Mouse (Mus musculus): ENCODE data around the gene Gm45837. TPM values are rescaled to one million over a fixed set of nuclear protein-coding genes. Genes with fewer than 3 reads are reported as not detected.

The Gm45837 gene
- 1 to 10 TPM in 1 of 2 experiments, not detected in 1; 4.7 TPM for total RNA-seq (2021)
- long read RNA-seq, experiment 1, partial matches to known transcripts: 8 of 16 reads
- long read RNA-seq, experiment 1, other reads (novel, unspliced or antisense): 8 of 16 reads
- long read RNA-seq, experiment 2, partial matches to known transcripts: 0 of 16 reads
- long read RNA-seq, experiment 2, other reads (novel, unspliced or antisense): 16 of 16 reads

DNA sequence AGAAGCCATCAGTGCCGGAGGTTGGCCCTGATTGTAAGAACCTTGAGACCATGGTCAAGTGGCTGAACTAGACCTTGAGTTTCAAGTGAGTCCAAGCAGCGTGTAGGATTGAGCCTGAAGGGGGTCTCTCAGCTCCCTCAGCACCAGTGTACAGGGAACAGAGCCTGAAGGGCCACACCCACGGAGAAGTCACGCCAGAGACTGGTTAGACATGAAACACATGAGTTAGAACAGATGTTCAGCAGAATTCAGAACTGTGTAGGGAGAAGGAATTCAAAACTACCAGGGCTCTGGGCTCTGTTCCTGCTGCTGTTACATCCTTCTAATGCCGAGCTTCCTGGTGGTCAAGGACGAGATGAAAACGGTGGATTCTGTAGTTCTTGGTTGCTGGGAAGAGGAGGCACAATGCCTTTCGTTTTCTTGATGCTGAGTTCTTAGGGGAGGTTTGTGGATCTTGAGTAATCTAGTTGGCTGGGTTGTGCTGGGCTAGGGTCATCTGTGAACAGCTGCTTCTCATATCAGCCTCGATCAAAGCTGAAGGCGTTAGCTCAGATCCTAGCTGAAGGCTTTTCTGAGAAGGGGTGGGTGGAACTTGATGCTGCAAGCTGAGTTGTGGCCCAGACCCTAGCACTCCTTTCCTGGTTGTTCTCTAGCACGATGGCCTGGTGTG lies at the start of gene Gm45837:
Gene Gm45837, plus strand, starts transcription at position 620 of the 670 bp plus-strand sequence.
- no peak for DNase-seq

DNA sequence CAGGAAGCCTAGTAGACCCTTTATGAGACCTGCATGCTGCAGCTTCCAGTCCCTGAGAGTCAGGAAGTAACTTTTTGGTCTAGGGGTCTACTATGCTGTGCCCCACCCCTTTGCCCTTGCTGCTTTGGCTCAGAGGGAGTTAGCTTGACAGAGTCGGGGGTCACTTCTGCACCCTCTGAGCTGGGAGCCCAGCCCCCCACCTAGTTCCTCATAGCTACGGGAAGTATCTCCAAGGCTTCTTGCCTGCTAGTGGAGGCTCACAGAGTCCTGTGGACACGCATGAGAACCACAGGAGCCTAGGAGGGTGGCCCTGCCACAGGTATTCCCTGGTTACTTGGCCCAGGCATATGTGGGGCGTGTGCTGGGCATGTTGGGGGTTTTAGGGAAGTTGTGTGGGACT lies 49.7 kb upstream of the Gm45837 start:
- DNase-seq: no peak

DNA sequence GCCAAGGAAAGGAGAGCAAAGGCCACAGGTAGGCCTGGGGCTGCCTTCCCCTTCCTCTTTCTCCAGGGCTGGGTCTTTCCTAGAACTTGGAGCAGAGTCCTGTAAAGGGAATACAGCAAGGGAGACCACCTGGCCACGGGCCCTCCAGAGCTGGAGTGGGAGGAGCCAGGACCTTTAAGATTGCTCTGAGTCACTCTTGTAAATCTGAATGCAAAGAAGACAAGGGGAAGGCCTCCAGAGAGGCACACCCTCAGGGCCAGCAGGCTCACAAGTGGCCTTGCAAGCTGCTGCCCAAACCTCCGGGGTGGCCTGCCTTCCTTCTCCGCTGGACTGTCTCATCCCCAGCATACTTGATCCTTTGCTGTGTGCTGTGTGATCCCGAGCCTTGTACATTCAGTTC lies 48.9 kb upstream of the Gm45837 start:
- DNase-seq: no peak

GRCm38 (mm10) chr7:101362791-101363191 lies 47.9 kb upstream of the Gm45837 start:
- no peak for DNase-seq

DNA sequence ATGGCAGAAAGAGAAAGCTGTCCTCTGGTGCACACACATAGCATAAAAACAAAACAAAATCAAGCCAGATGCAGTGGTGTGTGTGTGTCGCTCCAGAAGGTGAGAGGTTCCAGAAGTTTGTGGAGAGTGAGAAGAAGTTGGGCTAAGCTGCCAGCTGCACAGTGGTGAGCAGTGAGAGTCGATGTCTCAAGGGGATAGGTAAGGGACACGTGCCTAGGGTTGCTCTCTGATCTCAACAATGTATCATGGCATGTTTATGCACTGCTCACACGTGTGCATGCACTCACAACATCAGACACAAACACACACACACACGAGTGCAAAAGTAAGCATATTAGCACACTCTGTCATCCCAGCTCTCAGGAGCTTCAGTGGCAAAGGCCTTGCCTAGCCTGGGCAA lies 46.8 kb upstream of the Gm45837 start:
- no peak for DNase-seq

DNA sequence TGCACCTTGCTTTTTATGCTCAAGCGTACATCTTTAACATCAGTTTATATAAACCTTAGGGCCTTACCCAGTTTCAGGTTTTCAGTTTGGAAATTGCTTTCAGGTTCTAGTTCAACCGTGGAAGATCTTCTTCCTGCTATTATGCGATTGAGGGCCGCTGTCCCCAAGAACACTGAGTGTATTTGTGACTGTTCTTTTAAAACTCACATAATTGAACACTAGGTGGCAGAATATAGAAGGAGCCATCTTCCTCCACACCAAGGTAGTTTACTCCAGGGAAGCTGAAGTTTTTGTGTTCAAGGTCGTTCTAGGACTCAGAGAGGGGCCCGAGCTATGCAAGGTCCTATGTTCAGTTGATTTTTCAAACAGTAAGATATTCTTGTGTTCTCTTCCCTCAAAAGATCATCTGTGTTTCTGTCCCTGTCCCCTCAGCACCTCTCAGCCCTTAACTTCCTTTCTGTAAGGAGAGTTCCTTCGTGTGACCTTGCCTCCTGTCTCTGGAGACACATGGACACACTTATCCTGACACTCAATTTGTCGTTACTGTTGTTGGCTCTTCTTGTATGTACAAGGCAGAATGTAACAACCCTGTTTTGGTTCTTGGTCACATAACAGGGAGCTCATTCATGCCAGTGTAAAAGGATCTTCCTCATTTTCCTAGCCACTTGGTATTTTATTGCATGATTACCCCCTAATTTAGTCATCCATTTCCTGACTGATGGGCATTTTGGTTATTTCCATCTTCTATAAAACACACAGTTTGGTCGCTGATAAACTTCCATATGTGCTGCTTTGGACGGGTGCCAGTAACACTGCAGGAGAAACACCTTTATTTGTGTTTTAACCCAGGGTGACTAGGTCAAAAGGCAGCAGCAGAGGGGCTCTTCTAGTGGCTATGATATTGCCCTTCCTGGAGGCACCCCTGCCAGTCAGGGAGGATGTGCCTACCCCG lies 42.5 kb upstream of the Gm45837 start:
- no peak for DNase-seq

DNA sequence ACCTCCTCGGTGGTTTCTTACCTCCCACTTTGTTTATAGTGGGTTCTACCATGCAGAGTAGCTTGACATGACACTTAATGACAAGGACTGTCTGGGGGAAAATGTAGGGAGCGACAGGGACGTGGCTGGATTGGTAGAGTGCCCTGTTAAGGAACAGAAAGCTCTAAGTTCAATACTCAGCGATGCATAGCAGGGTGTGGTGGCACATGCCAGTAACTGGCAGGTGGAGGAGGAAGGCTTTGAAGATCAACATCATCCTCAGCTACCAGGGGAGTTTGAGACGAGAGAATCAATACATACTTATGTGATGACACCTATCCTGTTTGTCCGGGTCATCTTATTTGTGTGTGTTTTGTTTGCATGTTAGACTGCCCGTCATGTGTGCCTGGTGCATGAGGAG lies 41.0 kb upstream of the Gm45837 start:
- no peak for DNase-seq

DNA sequence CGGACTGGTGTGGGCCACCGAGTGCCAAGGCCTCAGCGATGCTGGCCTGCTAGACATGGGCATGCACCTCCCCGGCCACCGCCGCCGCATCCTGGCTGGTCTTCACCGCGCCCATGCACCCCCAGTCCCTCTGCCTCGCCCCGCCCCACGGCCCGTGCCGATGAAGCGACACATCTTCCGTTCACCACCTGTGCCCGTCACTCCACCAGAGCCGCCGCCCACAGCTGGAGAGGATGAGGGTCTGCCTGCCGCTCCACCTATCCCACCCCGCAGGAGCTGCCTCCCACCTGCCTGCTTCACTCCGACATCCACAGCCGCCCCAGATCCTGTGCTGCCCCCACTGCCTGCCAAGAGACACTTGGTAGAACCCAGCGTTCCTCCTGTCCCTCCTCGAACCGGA lies 37.6 kb upstream of the Gm45837 start:
- no peak for DNase-seq

DNA sequence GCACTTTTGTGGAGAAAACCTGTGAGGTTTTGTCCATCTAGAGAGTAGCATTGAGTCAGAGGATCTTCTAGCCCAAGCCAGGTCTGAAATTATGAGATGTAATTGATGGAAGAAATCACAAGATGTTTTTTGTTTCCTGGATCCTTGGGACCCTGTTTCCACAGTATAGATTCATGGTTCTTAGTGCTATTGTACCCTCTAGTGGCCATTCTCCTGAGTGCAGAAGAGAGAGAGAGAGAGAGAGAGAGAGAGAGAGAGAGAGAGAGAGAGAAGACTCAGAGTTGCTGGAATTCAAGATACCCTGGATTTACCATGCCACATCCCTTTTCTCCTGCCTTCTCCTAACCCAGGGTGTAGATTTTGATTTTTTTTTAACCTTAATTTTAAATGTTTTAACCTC lies 36.5 kb upstream of the Gm45837 start:
- DNase-seq: no peak

DNA sequence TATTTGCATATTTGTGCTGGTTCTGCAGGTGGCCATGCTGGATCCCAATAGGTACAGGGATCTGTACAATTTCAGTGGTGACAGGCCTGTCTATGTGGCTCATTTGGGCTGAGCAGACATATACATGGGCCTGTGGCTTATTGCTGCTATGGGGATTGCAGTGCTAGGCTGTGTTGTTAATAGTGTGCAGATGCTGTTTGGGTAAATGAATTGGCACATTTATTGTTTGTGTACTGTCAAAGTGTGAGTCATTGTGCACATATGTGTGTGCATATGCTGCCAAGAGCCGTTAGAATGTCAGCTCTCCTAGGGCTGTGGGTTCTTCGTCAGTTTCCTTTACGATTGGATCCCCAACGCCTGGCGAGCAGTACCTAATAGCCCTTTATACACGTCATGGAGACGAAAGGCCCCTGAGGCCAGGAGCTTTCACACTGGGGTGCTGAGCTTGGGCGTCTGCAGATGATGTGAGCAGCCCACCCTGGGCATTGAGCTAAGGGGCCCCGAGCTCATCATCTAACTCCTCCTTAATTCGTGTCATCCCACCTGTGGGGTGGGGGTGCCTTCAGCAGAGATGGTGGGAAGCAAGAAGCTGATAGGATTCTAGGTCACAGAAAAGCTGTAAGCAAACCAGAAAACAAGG lies 33.9 kb upstream of the Gm45837 start:
- DNase-seq: no peak

DNA sequence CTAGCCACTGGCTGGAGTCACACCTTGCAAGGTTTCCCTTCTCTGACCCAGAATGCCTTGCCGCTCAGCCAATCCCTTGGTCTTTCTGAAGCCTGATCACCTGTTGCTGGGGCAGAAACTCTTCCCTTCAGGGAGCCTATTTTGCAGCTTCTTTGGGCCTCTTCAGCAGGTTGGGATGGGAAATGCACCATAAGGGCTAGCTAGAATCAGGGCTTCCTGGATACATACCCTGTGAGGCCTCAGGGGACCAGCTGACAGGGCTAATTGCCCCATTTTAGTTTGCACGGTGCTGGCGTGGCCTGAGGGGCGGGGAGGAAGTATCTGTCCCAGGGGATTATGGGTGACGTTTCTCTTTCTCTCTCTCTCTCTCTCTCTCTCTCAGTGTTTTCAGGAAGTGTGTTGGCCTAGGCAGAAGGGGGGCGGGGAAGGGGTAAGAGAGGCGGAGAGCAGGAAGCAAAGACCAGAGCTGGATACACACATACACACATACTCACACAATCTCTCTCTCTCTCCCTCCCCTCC lies 32.9 kb upstream of the Gm45837 start:
- peak; percentile 57 for DNase-seq

- no peak for DNase-seq
Observed at GRCm38 (mm10) chr7:101378285-101378684, 32.4 kb upstream of the Gm45837 start.

- peak; percentile 14 for DNase-seq
Observed at GRCm38 (mm10) chr7:101378796-101379465, 31.8 kb upstream of the Gm45837 start.

GRCm38 (mm10) chr7:101379732-101380131 lies 31.0 kb upstream of the Gm45837 start:
- no peak for DNase-seq

DNA sequence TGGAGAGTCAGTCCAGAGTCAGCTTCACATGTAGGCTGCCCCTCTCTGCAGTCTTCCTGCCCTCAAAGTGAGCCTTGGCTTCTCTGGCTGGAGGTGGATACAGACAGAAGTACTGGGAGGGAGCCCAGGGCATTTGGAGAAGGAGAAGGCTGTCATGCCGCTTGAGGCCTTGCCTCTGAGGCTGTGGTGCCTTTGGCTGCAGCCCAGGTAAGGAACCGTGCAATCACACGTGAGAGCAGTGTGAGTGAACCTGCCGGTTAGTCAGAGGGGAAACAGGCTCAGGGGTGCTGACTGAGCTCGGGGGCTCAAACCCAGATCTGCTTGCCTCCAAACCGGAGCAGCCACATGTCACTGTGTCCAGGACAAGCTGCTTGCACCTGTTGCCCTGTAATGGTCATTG lies 29.2 kb upstream of the Gm45837 start:
- DNase-seq: no peak

DNA sequence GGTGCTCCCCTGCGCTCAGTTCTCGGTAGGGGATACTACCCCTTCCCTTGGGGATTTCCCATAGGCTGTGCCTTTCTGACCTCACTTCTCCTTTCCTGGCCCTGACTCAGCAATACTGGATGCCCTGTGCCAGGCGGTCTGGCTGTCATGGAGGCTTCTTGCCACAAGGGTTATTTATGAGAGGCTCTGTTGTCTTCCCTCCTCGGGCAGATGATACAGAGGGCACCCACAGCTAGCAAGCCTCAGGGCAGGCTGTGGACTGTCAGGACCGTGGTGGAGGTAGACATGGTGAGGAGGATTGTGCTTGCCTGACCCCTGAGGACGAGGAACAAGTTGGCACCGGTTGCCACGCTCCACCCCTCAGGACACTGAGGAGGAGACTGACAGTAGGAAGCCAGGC lies 28.3 kb upstream of the Gm45837 start:
- no peak for DNase-seq

DNA sequence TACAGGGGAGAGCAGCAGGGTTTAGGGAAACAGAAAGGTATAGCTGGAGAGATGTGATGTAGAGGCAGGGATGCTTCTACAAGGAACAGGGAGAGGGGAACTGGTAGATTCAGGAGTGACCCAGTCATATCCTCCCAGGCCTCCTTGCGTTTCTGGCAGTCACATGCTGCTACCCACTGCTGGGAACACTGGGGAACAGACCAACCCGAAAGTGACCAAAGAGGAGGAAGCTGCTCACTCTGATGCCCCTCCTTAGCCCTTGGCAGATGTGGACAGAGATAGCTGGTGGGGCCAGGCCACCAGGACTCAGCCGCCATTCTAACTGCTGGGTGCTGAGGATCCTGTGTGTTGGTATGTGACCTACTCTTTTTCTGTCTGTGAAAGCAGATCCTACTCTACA lies 26.9 kb upstream of the Gm45837 start:
- no peak for DNase-seq

DNA sequence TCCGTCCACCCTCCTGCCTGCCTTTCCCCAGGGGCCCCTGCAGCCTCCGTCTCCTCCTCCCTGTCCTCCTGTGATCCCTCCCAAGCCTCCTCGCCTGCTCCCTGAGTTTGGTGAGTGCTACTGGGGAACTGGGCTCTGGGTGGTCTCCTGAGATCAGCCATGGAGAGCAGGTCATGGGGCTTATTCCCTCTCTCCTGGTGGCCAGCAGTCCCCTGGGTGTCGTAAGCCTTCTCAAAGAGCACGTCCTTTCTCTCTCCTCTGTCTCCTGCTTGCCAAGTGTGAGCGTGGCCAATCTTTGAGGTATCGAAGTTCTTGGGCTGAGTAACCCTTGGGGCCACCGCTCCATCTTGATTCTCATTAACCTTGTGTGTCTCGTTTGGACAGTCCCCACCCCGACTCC lies 25.8 kb upstream of the Gm45837 start:
- DNase-seq: no peak

GRCm38 (mm10) chr7:101385331-101385733 lies 25.4 kb upstream of the Gm45837 start:
- no peak for DNase-seq

- DNase-seq: no peak
Observed at GRCm38 (mm10) chr7:101385866-101386452, 24.7 kb upstream of the Gm45837 start.

DNA sequence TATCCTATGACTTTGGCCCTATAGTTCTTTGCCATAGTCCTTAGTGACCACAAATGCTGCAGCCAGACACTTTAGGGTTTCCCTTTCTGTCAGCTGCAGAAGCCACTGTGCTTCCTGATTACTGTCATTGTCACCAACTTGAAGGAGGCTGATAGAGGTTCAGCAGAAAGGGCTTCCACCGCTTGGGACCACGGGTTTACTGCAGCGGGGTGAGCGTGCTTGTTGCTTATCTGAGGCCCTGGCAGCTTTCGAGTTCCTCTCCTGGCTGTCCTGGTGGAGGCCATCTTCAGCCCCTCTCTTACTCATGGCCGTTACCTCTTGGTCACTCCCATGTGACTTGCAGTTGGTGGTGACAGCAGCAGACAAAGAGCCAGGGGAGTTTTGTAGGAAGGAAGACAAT lies 21.4 kb upstream of the Gm45837 start:
- DNase-seq: no peak
